10 mouse cellular contexts compared by ENCODE assay signal in genomic region chr1:135729821-135730220, GRCm38 (mm10). TPM values are rescaled to one million over a fixed set of nuclear protein-coding genes. Genes with fewer than 3 reads are reported as not detected.
DNase-seq lines count a peak whose midpoint lies in the region; ATAC-seq and TF ChIP-seq lines count a peak whose summit lies in the region.
"Had no signal": no experiment of that assay in that cellular context is flagged by ENCODE, and none has a peak within 500 bp of the region (broad histone marks: within the 10 kb centered on the region; RNA-seq: fewer than 3 reads in every experiment).

No protein-coding gene starts in this region.

- ATAC-seq in embryonic facial prominence, embryonic 13.5 days (ENCODE audit: insufficient number of reproducible peaks, insufficient read depth, low FRiP score, low TSS enrichment, low read depth): no peak
- ATAC-seq in intestine, embryonic 14.5 days (replicated peaks; ENCODE audit: low FRiP score, low TSS enrichment, low read depth): no peak
- no peak for ATAC-seq in granulocyte monocyte progenitor cell, adult 5-6 weeks (replicated peaks; ENCODE audit: poor library complexity, severe bottlenecking)

- H3K4me2 ChIP-seq in embryonic facial prominence, embryonic 13.5 days: peak overlapping the region; percentile 83
- peak overlapping the region; percentile 80 for H3K4me2 ChIP-seq in intestine, embryonic 14.5 days (ENCODE audit: low read length)

- peak overlapping the region; percentile 84 for H3K9ac ChIP-seq in embryonic facial prominence, embryonic 13.5 days
- peak overlapping the region; percentile 88 for H3K9ac ChIP-seq in intestine, embryonic 14.5 days (ENCODE audit: low read length)

- no peaks in the 10 kb centered on the region for H3K27me3 ChIP-seq in embryonic facial prominence, embryonic 13.5 days
- no peaks in the 10 kb centered on the region for H3K27me3 ChIP-seq in intestine, embryonic 14.5 days (replicated peaks; ENCODE audit: control insufficient read depth, insufficient read depth, low read length)

- 12% methylated on average over 4 of the region's 4 CpGs for WGBS in lung, adult 2 months
- WGBS in embryonic facial prominence, embryonic 13.5 days: 14% methylated on average over 4 of the region's 4 CpGs
- 19% methylated on average over 4 of the region's 4 CpGs for WGBS in intestine, embryonic 14.5 days

- no peak for TF ChIP-seq CTCF in lung, adult 2 months (IDR thresholded peaks at IDR 0.05; ENCODE audit: insufficient read depth, low read length)

- H3K27ac ChIP-seq in embryonic facial prominence, embryonic 13.5 days: peak overlapping the region; percentile 80
- peak overlapping the region; percentile 96 for H3K27ac ChIP-seq in intestine, embryonic 14.5 days (ENCODE audit: low read depth)

- DNase-seq in lung, adult 2 months: no peak
- no peak for DNase-seq in lung, postnatal 25 days (ENCODE audit: low spot score)
- no peak for DNase-seq in intestine, embryonic 14.5 days (ENCODE audit: low spot score)
- DNase-seq in naive thymus-derived CD4-positive, alpha-beta T cell, adult 2 months (ENCODE audit: low read depth): peak; percentile 51
- DNase-seq in thymus, postnatal 14 days: no peak
- no peak for DNase-seq in ovary, postnatal 36 days (ENCODE audit: low spot score)
- DNase-seq: thymus, postnatal 25 days had no signal

- peak; percentile 17; the same call in 1 of the 2 replicates for TF ChIP-seq POLR2A in lung, adult 2 months (IDR thresholded peaks at IDR 0.05; ENCODE audit: borderline replicate concordance, extremely low read depth, low read depth, low read length)

- no peaks in the 10 kb centered on the region for H3K9me3 ChIP-seq in embryonic facial prominence, embryonic 13.5 days
- H3K9me3 ChIP-seq in intestine, embryonic 14.5 days (ENCODE audit: control insufficient read depth, low read length): no peaks in the 10 kb centered on the region

- peak overlapping the region; percentile 73 for H3K4me3 ChIP-seq in lung, adult 2 months (replicated peaks; ENCODE audit: extremely low read depth, low read depth, low read length)
- H3K4me3 ChIP-seq in embryonic facial prominence, embryonic 13.5 days: peak overlapping the region; percentile 64
- H3K4me3 ChIP-seq in intestine, embryonic 14.5 days (ENCODE audit: low read depth, low read length): peak overlapping the region; percentile 71

- H3K36me3 ChIP-seq in embryonic facial prominence, embryonic 13.5 days: no peaks in the 10 kb centered on the region
- 0 out of 2 replicates have a peak, but pooled peaks cover 3% of the 10 kb centered on the region for H3K36me3 ChIP-seq in intestine, embryonic 14.5 days (ENCODE audit: control insufficient read depth, insufficient read depth, low read length)

- peaks cover 27% of the 10 kb centered on the region for H3K4me1 ChIP-seq in lung, adult 2 months (ENCODE audit: control insufficient read depth, insufficient read depth, low read length)
- H3K4me1 ChIP-seq in embryonic facial prominence, embryonic 13.5 days: peaks cover 65% of the 10 kb centered on the region
- H3K4me1 ChIP-seq in intestine, embryonic 14.5 days (replicated peaks; ENCODE audit: control insufficient read depth, insufficient read depth, low read length): peaks cover 57% of the 10 kb centered on the region

RNA-seq across cellular contexts. Expression of gene Csrp1, which starts 10.0 kb away (rescaled TPM):
- 556 and 717 TPM in 2 replicates for polyA plus RNA-seq in lung, adult 2 months (2012; rRNA removed)
- 77.0 and 79.3 TPM in 2 replicates for polyA plus RNA-seq in embryonic facial prominence, embryonic 13.5 days (2015; fragmentation: Nextera tagmentation; extraction: Ambion mirVana)
- 225 and 242 TPM in 2 replicates for polyA plus RNA-seq in intestine, embryonic 14.5 days (2014; fragmentation: Nextera tagmentation; extraction: Ambion mirVana)
- total RNA-seq in granulocyte monocyte progenitor cell, adult 5-6 weeks (2014; fragmentation: Nextera tagmentation): 130 and 138 TPM in 2 replicates
- total RNA-seq in granulocyte monocyte progenitor cell, adult 5-6 weeks (2017): 104 and 135 TPM in 2 replicates

RNA-seq across cellular contexts. Expression of gene Phlda3, which starts 36.1 kb away (rescaled TPM):
- polyA plus RNA-seq in lung, adult 2 months (2012; rRNA removed): 98.6 and 156 TPM in 2 replicates
- 78.0 and 85.6 TPM in 2 replicates for polyA plus RNA-seq in embryonic facial prominence, embryonic 13.5 days (2015; fragmentation: Nextera tagmentation; extraction: Ambion mirVana)
- 56.0 and 58.2 TPM in 2 replicates for polyA plus RNA-seq in intestine, embryonic 14.5 days (2014; fragmentation: Nextera tagmentation; extraction: Ambion mirVana)
- 1.9 TPM in 1 of 2 replicates, not detected in the other for total RNA-seq in granulocyte monocyte progenitor cell, adult 5-6 weeks (2014; fragmentation: Nextera tagmentation)
- total RNA-seq in granulocyte monocyte progenitor cell, adult 5-6 weeks (2017): 0.17 and 1.0 TPM in 2 replicates

RNA-seq across cellular contexts. Expression of gene Tnni1, which starts 49.4 kb away (rescaled TPM):
- polyA plus RNA-seq in lung, adult 2 months (2012; rRNA removed): 0.26 and 1.5 TPM in 2 replicates
- polyA plus RNA-seq in embryonic facial prominence, embryonic 13.5 days (2015; fragmentation: Nextera tagmentation; extraction: Ambion mirVana): 28.9 and 33.8 TPM in 2 replicates
- 5.8 and 6.4 TPM in 2 replicates for polyA plus RNA-seq in intestine, embryonic 14.5 days (2014; fragmentation: Nextera tagmentation; extraction: Ambion mirVana)
- not detected in 2 replicates for total RNA-seq in granulocyte monocyte progenitor cell, adult 5-6 weeks (2014; fragmentation: Nextera tagmentation)
- total RNA-seq in granulocyte monocyte progenitor cell, adult 5-6 weeks (2017): not detected in 2 replicates
- total RNA-seq: common myeloid progenitor, adult 5-6 weeks had no signal
